Mouse (Mus musculus) layer of hippocampus, adult 8-10 months (tissue): ENCODE results near the gene Cd207. TPM values are rescaled to one million over a fixed set of nuclear protein-coding genes. Genes with fewer than 3 reads are reported as not detected.
"Not testable (repeated sequence)": the region's sequence is repeated elsewhere in the genome, so short reads cannot be mapped to it uniquely, and the experiment has no call there.

Experiments
- DNase-seq, 2 experiments: peaks; one replicate each; pipeline ENCODE4 v3.0.0; 2022; ENCODE audit warnings: low spot score in 2 of 2
- total RNA-seq, 4 experiments: library from RNA; stranded (reverse); gene quantifications; 2 replicates each; pipeline ENCODE4 v1.2.4; 2022

Cd207 gene
- total RNA-seq, 4 experiments from 2014 or later: not detected

DNA sequence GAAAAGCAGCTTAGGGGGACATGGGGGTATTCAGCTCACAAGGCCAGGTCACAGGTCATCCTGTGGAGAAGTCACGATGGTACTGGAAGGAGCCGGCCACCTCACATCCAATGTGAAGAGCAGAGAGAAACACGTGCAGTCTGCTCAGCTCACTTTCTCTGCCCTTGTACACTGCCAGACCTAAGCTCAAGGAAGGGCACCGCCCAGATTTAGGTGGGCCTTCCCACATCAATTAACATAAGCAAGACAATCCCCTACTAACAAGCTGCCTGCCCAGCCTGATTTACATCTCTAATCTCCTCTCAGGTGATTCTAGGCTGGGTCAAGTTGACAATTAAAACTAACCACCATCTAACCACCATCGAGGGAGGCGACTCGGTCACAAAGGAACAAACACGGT lies 20.3 kb upstream of the Cd207 start:
- DNase-seq: no peak

DNA sequence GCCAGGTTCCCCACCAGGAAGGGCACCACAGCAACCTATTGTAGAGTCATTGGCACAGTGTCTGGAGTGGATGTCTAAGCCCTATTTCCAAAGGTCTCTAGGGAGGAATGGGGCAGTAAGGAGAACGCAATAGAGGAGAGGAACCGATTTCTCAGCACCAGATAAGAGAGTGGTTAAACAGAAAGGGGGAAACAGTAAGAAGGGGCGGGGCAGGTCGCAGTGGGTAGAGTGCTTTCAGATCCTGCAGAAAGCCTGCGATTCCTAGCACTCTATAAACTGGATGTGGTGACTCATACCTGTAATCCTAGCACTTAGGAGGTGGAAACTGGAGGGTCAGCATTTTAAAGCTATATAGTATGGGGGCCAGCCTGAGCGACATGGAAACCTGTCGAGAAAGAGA lies 19.0 kb upstream of the Cd207 start:
- DNase-seq: no peak

DNA sequence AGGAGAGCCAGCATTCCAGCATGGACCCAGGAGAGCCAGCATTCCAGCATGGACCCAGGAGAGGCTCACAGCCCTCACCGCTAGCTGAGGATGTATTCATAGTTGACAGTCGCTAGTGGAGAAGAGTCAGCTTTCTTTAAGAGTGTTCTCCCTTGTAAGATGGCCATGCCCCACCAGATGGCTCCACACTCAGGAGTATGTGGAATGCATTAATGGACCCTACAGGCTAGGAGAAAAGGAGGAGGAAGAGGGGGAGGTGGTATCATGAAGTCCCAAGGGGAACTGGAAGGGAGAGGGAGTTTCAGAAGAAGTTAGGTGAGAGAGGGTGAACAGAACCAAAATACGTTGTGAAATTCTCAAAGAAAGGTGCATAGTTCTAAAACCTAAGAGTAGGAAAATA lies 18.1 kb upstream of the Cd207 start:
- no peak for DNase-seq

DNA sequence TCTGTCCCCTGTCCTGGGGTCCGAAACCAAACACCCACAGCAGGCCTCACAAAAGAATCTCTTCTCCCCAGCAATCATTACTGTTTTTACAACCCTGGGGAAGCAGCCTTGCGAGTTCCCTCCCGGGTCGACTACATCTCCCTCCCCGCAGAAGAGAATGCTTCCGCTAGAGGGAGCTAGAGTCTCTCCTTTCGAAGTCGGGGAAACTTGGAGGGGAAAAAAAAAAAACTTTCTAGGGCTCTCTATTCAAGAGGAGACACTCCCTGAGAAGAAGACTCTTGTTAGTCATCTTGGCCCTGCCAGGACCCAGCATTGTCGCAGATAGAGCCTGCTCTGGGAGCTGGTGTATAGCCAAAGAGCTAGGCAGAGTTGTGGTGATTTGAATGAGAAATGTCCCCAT lies 16.2 kb upstream of the Cd207 start:
- no peak for DNase-seq

DNA sequence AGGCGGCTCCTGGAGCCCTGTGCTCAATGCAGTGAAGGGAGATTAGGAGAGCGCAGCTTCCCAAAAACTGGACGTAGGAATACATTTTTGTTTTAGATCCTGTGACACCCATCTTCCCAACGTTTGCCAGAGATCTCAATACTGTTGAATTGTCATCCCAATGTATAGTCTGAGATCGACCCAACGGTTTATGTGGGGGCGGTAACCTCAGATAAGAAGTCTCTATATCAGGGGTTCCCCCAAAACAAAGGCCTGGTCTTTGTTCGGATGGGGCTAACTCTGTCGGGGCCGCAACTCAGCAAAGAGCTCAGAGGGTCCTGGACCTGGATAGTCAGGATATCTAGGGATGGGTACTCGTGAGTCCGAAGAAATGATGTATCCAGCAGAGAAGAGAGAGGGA lies 15.3 kb upstream of the Cd207 start:
- DNase-seq: no peak

DNA sequence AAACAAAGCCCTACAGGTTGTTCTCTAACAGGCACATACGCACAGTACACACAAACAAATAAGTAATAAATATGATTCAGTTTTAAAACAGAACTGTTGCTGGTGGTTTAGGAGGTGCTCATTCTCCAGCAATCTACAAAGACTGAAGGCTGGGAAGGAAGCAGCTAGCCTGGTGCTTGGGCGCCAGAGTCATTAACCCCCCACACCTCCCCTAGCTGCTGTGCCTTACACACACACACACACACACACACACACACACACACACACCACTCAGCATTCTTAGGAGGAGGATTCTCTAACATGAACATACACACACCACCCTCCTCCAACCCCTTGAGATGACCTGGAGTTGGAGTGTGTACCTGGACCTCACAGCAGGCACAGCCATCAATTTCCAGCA lies 13.3 kb upstream of the Cd207 start:
- no peak for DNase-seq

DNA sequence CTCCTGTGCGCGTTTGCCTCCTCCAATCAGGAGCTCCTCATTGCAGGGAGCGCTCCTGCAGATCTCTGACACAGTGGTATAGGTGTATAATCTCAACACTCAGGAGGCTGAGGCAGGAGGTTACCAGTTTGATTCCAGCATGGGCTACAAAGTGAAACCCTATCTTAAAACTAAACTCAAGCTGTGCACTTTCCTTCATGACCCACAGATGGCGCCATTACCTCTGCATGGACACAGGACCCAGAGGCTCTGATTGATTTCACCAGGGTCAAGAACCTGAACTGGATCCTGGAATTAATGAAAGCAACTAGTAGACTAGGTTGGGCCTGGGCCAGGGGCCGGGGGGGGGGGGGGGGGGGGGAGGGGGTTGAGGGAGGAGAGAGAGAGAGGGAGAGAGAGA lies 12.6 kb upstream of the Cd207 start:
- peak in 1 of 2 experiments; percentile 22 for DNase-seq

DNA sequence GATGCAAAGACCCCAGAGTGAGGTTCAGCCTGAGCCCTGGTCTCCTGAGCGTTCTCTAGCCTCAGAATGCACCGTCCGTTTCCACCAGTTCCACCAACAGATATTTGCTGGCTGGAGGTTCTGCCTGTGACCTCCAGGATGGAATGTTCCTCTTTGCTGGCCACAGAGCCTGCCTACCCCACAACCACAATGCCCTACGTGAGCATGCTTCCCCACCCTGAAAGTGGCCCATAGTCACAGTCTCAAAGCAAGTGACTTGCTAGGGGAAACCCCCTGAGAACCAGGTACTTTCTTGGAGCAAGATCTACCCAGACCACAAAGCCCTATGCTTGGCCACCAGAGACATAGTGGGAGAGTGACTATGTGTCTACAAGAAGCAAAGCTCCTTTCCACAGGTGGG lies 11.7 kb upstream of the Cd207 start:
- DNase-seq: no peak

DNA sequence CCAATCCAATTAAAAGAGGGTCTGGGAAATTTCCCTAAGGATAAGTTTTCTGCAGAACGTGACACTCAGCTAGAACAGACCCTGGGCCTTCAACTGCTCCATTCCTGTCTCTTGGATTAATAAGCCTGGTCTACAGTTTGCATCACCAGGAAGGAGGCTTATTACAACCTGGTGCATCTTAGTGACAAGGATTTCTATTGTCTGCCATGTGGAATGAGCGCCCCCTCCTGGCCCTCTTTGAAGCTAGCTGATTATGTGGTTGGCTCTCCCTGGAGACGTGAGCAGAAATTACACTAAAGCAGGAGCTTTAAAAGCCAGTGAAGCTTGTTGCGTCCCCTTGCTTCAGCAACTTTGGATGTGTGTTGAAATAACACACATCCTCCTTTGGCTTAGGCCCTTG lies 4.3 kb downstream of the Cd207 start:
- DNase-seq: peak; percentile 47 to 81

DNA sequence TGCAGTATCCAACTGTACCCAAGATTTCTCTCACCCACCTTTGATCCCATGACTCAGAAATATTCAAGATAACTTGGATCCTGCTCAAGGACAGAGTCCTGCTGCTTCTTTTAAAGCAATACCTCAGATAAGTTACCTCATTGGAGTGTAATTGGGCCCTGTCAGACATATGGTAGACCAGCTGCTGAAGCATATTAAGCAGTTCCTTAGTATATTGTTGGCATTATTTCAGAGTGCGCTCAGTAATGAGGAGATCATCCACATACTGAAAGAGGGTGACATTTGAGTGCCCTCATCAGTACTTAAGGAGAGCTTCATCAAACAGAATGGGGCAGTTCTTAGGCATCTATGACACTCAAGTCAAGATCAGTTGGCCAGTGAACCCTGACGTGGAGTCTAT lies 12.6 kb downstream of the Cd207 start:
- peak in 1 of 2 experiments; percentile 15 for DNase-seq

DNA sequence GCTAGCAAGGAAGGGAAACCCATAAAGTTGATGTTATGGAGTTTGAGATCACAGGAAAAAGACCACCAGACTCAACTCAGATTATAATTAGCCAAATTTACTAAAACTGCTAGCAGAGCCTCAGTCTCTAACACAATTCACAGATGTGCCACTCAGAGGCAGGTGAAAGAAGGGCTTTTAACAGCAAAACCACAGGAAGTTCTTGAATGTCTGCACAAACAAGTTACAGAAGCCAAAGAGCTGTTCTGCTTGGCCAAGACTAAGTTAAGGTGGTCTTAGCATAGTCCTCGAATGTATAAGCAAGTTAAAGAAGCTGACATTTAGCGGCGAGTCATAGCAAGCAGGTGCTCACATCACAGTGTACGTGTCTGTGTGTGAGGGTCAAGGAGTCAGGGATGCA lies 16.8 kb downstream of the Cd207 start:
- DNase-seq: no peak

DNA sequence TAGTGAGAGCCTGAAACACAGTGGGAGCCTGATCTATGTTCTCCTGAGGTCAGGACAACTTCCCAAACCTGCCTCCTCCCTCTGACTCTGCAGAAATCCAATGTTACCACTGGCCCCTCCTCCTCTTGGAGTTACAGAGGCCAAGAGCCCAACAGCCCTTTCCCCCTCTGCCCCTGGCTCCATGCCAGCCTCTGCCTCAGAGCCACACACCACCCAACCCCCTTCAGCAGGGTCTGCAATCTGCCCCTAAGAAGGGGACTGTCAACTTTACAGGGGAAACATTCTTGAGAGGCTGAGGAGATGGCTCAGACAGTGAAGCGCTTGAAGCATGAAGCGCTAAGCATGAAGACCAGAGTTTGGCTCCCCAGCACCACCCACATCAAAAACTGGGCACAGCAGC lies 21.6 kb downstream of the Cd207 start, which contains the start of gene Clec4f:
Clec4f (minus strand) TSS at position 101 of the 400 bp plus-strand sequence.
- DNase-seq: no peak

DNA sequence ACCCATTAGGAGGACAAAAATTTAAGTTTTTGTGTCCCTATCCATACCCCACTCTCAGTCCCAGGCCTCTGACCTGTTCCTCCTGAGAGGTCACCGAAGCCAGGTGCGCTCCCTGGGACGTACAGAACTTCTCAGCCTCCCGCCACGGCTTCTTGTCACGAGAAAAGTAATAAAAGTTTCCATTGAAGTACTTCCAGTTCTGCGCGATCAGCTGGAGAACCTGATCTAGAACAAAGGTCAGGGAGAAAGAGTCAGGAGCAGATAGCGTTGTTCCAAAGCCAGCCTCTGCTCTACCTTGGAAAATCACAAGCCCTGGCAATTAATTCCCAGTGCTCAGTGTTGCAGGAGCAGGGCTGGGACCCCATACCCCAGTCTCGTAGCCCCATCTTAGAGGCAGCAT lies 30.9 kb downstream of the Cd207 start:
- DNase-seq: no peak

DNA sequence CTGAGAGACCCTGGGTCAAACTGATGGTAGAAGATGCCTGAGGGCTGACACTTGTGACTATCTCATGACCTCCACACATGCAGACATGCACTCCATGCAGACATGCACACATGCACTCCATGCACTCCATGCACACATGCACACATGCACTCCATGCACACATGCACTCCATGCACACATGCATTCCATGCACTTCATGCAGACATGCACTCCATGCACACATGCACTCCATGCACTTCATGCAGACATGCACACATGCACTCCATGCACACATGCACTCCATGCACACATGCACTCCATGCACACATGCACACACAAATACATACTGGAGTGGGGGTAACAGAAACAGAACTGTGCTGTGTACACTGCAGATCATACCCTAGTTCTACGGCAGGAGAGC lies 42.3 kb downstream of the Cd207 start:
- DNase-seq: no peak

DNA sequence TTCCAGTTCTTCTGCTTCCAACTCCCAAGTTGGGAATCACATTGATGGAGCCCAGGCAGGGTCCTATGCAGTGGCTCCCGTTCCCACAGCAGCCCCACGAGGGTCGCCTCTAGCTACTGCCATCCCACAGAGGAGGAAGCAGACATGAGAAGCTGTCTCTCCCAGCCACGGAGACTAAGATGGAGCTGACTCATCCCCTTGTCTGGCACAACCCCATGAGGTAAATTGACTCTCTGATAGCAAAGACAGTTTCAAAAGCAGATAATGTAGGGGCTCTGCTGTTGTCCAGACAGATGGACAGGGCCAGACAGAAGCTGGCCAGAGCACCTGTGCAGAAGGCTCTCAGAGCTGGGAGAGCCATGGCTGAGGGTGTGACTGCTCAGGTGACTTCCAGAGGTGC lies 43.0 kb downstream of the Cd207 start:
- DNase-seq: not testable (repeated sequence)

DNA sequence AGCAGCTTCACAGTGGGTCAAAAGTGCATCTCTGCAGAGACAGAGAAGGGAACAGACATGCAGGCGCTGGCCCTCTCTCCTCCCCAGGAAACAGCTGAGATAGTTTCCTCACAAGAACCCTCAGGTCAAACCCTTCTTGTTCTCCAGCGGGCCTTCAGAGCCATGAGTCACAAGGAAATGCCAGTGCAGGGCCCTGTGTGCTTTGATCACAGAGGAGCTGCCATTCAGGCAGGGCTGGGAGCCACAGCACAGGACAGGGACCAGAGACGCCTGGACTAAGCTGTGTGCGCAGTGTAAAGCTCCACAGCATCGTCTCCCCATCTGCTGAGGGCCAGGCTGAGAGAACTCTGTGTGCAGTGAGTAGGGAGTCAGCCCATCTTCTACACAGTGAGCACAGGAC lies 43.6 kb downstream of the Cd207 start:
- not testable (repeated sequence) for DNase-seq

DNA sequence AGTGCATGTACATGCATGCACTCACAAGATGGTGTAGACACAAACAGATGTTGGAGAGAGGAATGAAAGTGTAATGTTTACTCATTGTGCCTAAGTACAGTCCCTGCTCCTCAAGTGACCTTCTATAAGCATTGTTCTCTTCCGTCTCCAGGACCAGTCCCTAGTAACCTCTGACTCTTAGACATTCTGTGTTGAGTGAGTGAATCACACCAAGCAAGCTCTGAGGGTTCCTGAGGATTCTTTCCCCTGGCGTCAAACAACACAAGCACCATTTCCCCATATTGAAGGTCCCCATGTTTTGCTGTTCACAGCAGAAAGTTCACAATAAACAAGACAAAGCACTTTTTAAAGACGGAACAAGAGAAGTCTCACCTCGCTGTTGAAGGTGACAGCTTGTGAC lies 45.8 kb downstream of the Cd207 start:
- no peak for DNase-seq

DNA sequence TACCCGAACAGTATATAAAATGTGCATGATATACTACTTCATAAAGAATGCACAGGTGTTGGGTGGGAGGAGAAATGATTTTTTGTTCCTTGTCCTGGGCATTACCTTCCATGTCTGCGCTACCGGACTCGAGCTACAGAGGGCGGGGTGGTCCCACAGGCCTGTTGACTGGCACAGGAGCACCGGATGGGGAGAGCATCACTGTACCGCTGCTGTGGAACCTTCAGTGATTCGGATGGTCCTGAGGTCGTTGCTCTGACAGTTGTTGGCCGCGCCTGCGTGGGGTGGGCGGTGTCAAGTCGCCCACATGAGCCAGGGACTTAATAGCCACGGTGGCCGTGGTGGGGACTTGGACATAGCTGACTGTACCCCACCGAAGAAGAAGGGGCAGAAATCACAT lies 50.9 kb downstream of the Cd207 start:
- DNase-seq: no peak

Other genes starting within 250 kb of the Cd207 start
- 10 to 100 TPM; 53.5 to 65.9 (median 58.5) TPM for gene Tet3, start 218.8 kb downstream of the Cd207 start, total RNA-seq
- 10 to 100 TPM; 32.7 to 37.0 (median 35.8) TPM for gene Dguok, start 170.9 kb downstream of the Cd207 start, total RNA-seq
- not detected for gene Actg2, start 141.6 kb downstream of the Cd207 start, total RNA-seq
- gene Stambp, start 105.1 kb downstream of the Cd207 start, total RNA-seq: 10 to 100 TPM; 36.2 to 39.9 (median 37.7) TPM
- not detected for gene Clec4f, start 21.7 kb downstream of the Cd207 start, total RNA-seq
- gene Vax2, start 33.4 kb upstream of the Cd207 start, total RNA-seq: not detected
- under 1 TPM in 3 of 4 experiments, not detected in 1; 0.22 to 0.82 (median 0.29) TPM for gene Atp6v1b1, start 65.1 kb upstream of the Cd207 start, total RNA-seq
- gene Ankrd53, start 84.8 kb upstream of the Cd207 start, total RNA-seq: not detected
- gene Tex261, start 98.0 kb upstream of the Cd207 start, total RNA-seq: 10 to 100 TPM; 48.3 to 59.3 (median 53.5) TPM
- 10 to 100 TPM; 45.1 to 56.5 (median 51.3) TPM for gene Nagk, start 117.1 kb upstream of the Cd207 start, total RNA-seq
- gene Paip2b, start 153.9 kb upstream of the Cd207 start, total RNA-seq: 10 to 100 TPM; 43.0 to 66.4 (median 57.0) TPM
- gene Zfp638, start 189.3 kb upstream of the Cd207 start, total RNA-seq: 100 to 1,000 TPM; 115 to 150 (median 133) TPM